Mouse (Mus musculus) limb, embryonic 14.5 days (tissue): ENCODE measurements around the gene Fars2. TPM values are rescaled to one million over a fixed set of nuclear protein-coding genes. Genes with fewer than 3 reads are reported as not detected.

Source experiments
- ATAC-seq: fragments of 200-750 bp; cut with Nextera tagmentation; 2 replicates; pipeline ENCODE4 v1.8.0; 2017; ENCODE audit warnings: low read depth, moderate number of reproducible peaks, moderate TSS enrichment; ENCODE audit not compliant: low FRiP score
- DNase-seq: peaks from one replicate; pipeline ENCODE4 v3.0.0-alpha.2; 2015; ENCODE audit warnings: low spot score
- H3K27ac ChIP-seq: fragments of 300-500 bp; sonication (generic); replicated peaks from 2 replicates; pipeline ENCODE4 v1.5.1; 2014; ENCODE audit warnings: low read depth, mild to moderate bottlenecking, low read length, moderate library complexity, mixed read lengths
- H3K27me3 ChIP-seq: fragments of 300-500 bp; sonication (generic); 2 replicates; pipeline ENCODE4 v1.6.1; 2014; ENCODE audit warnings: low read length, mixed read lengths; ENCODE audit not compliant: control insufficient read depth, insufficient read depth
- H3K36me3 ChIP-seq: fragments of 300-500 bp; sonication (generic); 2 replicates; pipeline ENCODE4 v1.6.1; 2014; ENCODE audit warnings: mild to moderate bottlenecking, low read length, moderate library complexity, mixed read lengths; ENCODE audit not compliant: control insufficient read depth, insufficient read depth
- H3K4me1 ChIP-seq: fragments of 300-500 bp; sonication (generic); 2 replicates; pipeline ENCODE4 v1.6.1; 2014; ENCODE audit warnings: antibody characterized with exemption, low read length, mixed read lengths; ENCODE audit not compliant: control insufficient read depth, insufficient read depth
- H3K4me2 ChIP-seq: fragments of 300-500 bp; sonication (generic); replicated peaks from 2 replicates; pipeline ENCODE4 v1.6.1; 2014; ENCODE audit warnings: low read depth, mild to moderate bottlenecking, low read length, moderate library complexity; ENCODE audit not compliant: severe bottlenecking
- H3K4me3 ChIP-seq: fragments of 300-500 bp; sonication (generic); replicated peaks from 2 replicates; pipeline ENCODE4 v1.5.1; 2014; ENCODE audit warnings: low read length
- H3K9ac ChIP-seq: fragments of 300-500 bp; sonication (generic); 2 replicates; pipeline ENCODE4 v1.6.1; 2014; ENCODE audit warnings: mild to moderate bottlenecking, low read depth, low read length, moderate library complexity; ENCODE audit not compliant: severe bottlenecking
- H3K9me3 ChIP-seq: fragments of 300-500 bp; sonication (generic); 2 replicates; pipeline ENCODE4 v1.6.1; 2016; ENCODE audit warnings: low read length; ENCODE audit not compliant: control insufficient read depth
- POLR2A ChIP-seq: fragments of 200-500 bp; IDR thresholded peaks from 2 replicates; pipeline ENCODE4 v1.8.0; 2012; ENCODE audit warnings: inconsistent platforms, mild to moderate bottlenecking, moderate library complexity, borderline replicate concordance; ENCODE audit not compliant: insufficient read depth, insufficient read length; ENCODE audit errors: extremely low read depth
- WGBS: fragments of 180-500 bp; shearing (Covaris S2); extraction: QIAGEN DNeasy Blood & Tissue Kit; methylation state at CpG from one replicate; pipeline ENCODE4 v1.1.7; 2014; 5-methylcytosine and 5-hydroxymethylcytosine counted together
- polyA plus RNA-seq, 2 experiments: library from polyadenylated mRNA; depleted of rRNA in 1 of 2; stranded (reverse) in 1 of 2; unstranded in 1 of 2; fragments of >200 nt; fragmentation: Nextera tagmentation in 1 of 2; extraction: Ambion mirVana in 1 of 2; gene quantifications; 2 replicates each; pipeline versions ENCODE4 v1.2.1 to v1.2.3; 2012 to 2014

Gene Fars2
- polyA plus RNA-seq, 2 experiments: 27.6 to 35.2 TPM

DNA sequence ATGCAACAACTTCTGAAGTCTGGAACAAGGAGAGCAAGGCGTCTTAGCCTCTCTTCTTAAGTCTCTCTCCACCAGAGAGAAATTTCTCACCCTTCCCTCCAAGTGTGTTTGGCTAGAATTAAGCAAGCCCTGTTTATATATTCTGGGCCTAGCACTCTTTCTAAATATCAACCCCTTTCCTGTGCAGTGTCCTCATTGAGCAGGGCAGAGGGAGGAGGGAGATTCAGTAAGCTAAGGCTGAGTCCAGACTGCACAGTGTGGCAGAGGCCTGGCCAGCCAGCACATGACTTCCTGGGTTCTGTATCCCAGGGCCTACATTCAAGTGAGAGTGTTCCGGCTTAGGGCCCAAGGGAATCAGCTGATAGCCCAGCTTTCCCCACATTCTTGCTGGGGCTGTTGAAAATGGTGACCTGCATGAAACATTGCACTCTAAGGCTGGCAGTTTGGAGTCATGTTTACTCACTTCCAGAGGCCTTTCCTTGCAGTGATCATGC, 424.1 kb downstream of the Fars2 start:
- H3K4me2 ChIP-seq: no peak overlapping the region
- peaks cover 3% of the 10 kb centered on the region; the same call in 1 of the 2 replicates for H3K4me1 ChIP-seq
- no peak overlapping the region for H3K9ac ChIP-seq
- TF ChIP-seq POLR2A: no peak
- no peaks in the 10 kb centered on the region for H3K27me3 ChIP-seq
- no peak for ATAC-seq
- H3K36me3 ChIP-seq: no peaks in the 10 kb centered on the region
- WGBS: 78% methylated on average over 2 of the region's 2 CpGs
- no peaks in the 10 kb centered on the region for H3K9me3 ChIP-seq
- DNase-seq: no peak
- no peak overlapping the region for H3K27ac ChIP-seq
- H3K4me3 ChIP-seq: no peak overlapping the region

DNA sequence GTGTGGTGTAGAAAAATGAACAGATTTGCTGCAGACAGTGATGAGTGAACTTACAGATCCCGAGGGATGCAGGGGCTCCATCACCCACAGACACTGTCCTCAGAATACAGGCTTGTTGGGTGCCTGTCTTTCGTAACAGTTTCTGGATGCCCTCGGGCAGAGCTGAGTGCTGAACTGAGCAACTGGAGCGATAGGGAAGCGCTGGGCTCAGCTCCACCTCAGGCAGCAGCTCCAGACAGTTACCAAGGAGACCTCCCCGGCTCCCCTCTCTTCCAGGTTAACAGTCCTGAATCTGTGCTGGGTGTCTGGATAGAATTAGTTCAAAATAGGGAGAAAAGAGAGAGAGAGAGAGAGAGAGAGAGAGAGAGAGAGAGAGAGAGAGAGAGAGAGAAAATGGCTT, 433.5 kb downstream of the Fars2 start:
- TF ChIP-seq POLR2A: no peak
- WGBS: 29% methylated on average over 6 of the region's 6 CpGs
- no peak for ATAC-seq
- no peak for DNase-seq
- no peak overlapping the region for H3K27ac ChIP-seq
- H3K4me1 ChIP-seq: no peaks in the 10 kb centered on the region
- no peak overlapping the region for H3K4me2 ChIP-seq
- H3K27me3 ChIP-seq: no peaks in the 10 kb centered on the region
- no peak overlapping the region for H3K9ac ChIP-seq
- no peaks in the 10 kb centered on the region for H3K36me3 ChIP-seq
- H3K9me3 ChIP-seq: no peaks in the 10 kb centered on the region
- H3K4me3 ChIP-seq: no peak overlapping the region

DNA sequence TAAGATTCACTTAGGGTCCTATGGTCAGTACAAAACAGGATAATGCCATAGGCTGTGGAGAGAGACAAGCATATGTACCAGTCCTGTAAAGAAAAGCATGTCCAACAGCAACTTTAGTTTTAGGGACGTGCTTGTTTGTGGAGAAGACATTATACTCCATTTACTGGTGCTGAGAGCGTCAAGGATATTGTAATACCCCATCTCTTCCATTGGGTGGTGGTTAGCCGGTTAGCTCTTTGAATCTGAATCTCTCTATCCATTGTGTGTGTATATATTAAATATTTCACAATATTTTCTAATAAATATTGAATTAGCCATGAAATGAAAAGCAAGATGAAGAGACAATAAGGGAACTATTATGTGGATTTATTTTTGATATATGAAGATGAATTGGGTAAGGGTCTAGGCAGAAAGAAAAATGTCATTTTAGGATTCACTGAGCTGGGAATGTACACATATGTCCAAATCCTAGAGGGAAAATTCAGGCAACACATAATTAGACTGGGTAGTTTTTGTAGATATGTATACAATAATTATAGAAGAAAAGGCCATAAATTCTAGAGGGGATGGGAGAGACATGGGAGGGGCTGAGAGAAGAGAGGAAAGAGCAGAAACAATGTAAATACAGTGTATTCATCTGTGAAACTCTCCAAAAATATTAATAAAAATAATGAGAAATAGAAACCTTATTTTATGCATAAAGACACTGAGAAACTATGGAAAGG, 435.5 kb downstream of the Fars2 start:
- Histone ChIP-seq H3K4me2 (no peak overlapping the region), H3K36me3 (no peaks in the 10 kb centered on the region), H3K4me1 (no peaks in the 10 kb centered on the region), H3K4me3 (no peak overlapping the region), H3K27ac (no peak overlapping the region), H3K9me3 (no peaks in the 10 kb centered on the region), H3K9ac (no peak overlapping the region), H3K27me3 (no peaks in the 10 kb centered on the region)
- ATAC-seq: no peak
- WGBS: 77% methylated on average over 3 of the region's 3 CpGs
- no peak for DNase-seq
- no peak for TF ChIP-seq POLR2A

DNA sequence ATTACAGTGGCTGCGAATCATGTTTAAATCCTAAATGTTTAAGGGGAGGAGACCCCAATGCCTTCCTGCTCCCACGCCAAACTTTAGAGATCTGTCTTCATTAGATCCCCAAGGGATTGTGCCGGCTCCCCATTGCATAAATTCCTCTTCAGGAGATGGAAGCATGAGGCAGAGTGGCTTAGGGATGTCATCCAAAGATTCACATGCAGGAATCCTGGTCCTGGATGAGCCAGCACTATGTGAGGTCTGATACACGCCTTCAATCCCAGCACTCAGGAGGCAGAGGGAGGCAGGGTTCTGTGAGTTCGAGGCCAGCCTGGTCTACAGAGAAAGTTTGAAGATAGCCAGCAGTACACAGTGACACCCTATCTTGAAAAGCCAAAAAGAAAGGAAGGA, 436.0 kb downstream of the Fars2 start:
- Histone ChIP-seq H3K27ac (no peak overlapping the region), H3K9ac (no peak overlapping the region), H3K27me3 (no peaks in the 10 kb centered on the region), H3K4me3 (no peak overlapping the region), H3K4me2 (no peak overlapping the region), H3K9me3 (no peaks in the 10 kb centered on the region), H3K36me3 (no peaks in the 10 kb centered on the region), H3K4me1 (no peaks in the 10 kb centered on the region)
- WGBS: 75% methylated on average over 5 of the region's 5 CpGs
- TF ChIP-seq POLR2A: no peak
- ATAC-seq (no peak), DNase-seq (no peak)

DNA sequence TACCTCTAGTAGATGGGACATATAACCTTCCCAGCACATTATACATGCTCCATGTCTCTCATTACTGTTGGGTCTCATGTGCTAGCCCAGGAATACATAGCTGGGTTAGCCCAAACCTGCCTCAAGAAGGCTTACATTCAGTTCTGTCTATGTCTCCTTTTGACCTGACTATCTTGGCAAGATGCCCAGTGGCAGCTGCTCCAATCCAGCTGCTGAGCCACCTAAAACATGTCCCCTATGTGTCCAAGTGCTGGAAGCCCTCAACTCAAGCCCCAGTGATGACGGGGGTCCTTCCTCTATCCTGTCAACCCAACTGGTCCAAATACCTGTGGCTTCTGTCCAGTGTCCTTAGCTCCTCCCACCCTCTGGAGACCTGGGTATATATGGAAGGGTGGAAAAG, 437.5 kb downstream of the Fars2 start:
- H3K4me3 ChIP-seq: no peak overlapping the region
- no peaks in the 10 kb centered on the region for H3K36me3 ChIP-seq
- no peak overlapping the region for H3K27ac ChIP-seq
- H3K27me3 ChIP-seq: no peaks in the 10 kb centered on the region
- 88% methylated on average over 1 of the region's 1 CpGs for WGBS
- H3K4me1 ChIP-seq: no peaks in the 10 kb centered on the region
- ATAC-seq: no peak
- no peak for DNase-seq
- no peak for TF ChIP-seq POLR2A
- H3K9ac ChIP-seq: no peak overlapping the region
- H3K9me3 ChIP-seq: no peaks in the 10 kb centered on the region
- no peak overlapping the region for H3K4me2 ChIP-seq
